Mouse (Mus musculus) adrenal gland, postnatal 10 days (tissue): ENCODE measurements around the gene Gyg. TPM values are rescaled to one million over a fixed set of nuclear protein-coding genes. Genes with fewer than 3 reads are reported as not detected.

Experiments used
- DNase-seq: peaks from one replicate; pipeline ENCODE4 v3.0.0; 2021; ENCODE audit warnings: mixed read lengths
- long read RNA-seq, 2 experiments: library from polyadenylated mRNA; stranded (forward); transcript quantifications; one replicate each; pipeline ENCODE4 v2.0.0; 2021
- total RNA-seq, 2 experiments: library from RNA; stranded (reverse); gene quantifications; 2 replicates each; pipeline ENCODE4 v1.2.3; 2021

The Gyg gene
- total RNA-seq, result 10 to 100 TPM; 75.3 to 99.1 TPM
- long read RNA-seq, experiment 1, transcript Gyg-201 (7 exons, 1,922 nt), result major isoform, 67 of 101 reads
- long read RNA-seq, experiment 1, partial matches to known transcripts, result 25 of 101 reads
- long read RNA-seq, experiment 1, other reads (novel, unspliced or antisense), result 8 of 101 reads
- long read RNA-seq, experiment 2, transcript Gyg-201 (7 exons, 1,922 nt), result major isoform, 55 of 95 reads
- long read RNA-seq, experiment 2, partial matches to known transcripts, result 35 of 95 reads
- long read RNA-seq, experiment 2, other reads (novel, unspliced or antisense), result 4 of 95 reads

GRCm38 (mm10) chr3:20154531-20155367 lies at the start of gene Gyg:
Gene Gyg, minus strand, starts transcription at chr3:20155317.
- peak; percentile 81 for DNase-seq

- DNase-seq, result peak; percentile 76
These were observed 43.8 kb upstream of the Gyg start for GRCm38 (mm10) chr3:20198869-20199268.

- peak; percentile 50 for DNase-seq
These were observed 42.8 kb upstream of the Gyg start for GRCm38 (mm10) chr3:20197878-20198277.

- DNase-seq, result no peak
These were observed 34.0 kb upstream of the Gyg start for GRCm38 (mm10) chr3:20188976-20189675.

DNA sequence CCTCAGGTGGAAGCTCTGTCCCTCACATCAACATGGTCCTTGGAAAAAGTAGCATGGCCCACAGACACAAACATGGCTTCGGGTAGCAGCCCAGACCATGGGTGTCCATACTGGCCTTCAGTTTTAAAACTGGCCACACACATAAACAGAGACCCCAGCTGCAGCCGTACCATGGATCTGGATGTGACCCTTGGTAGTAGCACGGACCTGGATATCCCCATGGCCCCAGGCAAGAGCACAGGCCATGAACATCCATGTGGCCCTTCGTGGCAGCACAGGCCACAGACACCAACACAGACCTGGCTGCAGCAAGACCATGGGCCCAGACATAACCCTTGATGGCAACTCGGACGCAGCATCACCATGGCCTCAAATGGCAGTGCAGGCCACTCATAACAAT lies 17.3 kb upstream of the Gyg start:
- no peak for DNase-seq

DNA sequence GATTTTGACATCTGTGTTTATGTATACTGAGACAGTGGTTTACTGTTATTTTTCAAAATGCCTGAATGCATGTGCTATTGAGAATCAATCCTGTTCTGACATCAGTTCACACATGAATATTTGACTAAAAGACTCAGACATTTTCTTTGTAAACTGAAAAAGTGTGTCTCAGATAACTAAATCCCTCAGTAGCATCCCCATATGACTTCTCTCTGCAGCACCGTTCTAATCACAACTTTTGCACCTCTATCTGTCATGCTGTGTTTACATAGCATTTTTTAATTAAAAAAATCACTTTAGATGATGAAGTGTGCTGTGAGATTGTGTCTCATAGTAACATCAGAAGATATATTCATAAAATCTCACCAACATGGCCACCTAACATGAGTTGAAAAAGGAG lies 12.4 kb upstream of the Gyg start:
- no peak for DNase-seq

DNA sequence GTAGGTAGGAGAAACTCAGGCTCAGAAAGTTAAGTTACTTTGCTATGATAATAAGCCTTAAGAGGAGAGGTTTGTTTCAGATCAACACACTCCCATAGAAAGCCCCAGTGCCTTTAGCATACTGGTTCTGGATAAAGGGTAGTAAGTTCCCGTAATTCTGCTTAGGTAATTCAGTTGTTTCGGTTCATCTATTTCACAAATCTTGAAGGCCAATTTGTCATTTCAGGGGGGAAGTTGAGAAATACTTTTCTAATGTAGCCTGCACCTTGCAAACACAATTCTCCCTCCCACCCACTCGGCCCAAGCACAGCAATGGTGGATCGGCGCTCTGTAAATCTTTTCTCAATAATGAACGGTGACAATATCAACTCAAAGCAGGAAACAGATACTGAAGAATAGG lies 359 bp upstream of the Gyg start:
- no peak for DNase-seq

GRCm38 (mm10) chr3:20151651-20152050 lies 3.5 kb downstream of the Gyg start:
- DNase-seq, result no peak

DNA sequence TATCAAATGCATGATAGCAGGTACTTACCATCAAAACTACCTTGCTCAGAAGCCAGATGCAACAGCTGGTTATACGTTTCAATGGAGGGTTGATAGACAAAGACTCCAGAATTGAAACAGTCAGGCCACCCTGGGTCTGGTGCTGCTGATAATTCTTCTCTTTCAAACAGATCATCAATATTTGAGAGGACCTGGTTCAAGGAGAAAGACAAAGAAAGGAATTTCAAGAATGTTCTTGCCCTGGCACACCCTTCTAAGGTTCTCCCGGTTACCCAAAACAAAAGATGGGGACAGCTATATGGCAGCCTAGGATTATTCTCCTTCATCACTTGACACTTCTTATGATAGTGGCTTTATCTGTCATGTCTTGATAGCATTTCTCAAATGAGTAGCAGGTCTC lies 4.6 kb downstream of the Gyg start:
- no peak for DNase-seq

GRCm38 (mm10) chr3:20147647-20148046 lies 7.5 kb downstream of the Gyg start:
- no peak for DNase-seq

- DNase-seq, result no peak
These were observed 8.2 kb downstream of the Gyg start for GRCm38 (mm10) chr3:20146884-20147395.

DNA sequence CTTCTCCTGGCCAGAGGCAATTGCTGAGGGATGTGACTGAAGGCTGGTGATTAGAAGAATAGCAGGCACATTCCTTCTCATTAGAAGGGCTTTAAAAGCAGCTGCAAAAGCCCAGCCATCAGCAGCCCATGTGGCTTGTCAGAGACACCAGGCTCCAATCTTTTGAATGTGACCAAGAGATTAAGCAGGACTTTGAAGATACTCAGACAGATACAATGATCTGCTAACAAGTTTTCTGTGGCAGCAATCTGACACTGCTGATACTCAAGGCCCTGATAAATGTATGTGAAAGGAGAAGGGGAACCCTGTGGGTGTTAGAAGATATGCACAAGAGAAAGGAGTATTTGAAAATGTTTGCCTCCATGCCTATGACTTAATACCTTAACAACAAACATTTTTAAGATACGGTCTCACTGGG lies 9.4 kb downstream of the Gyg start:
- no peak for DNase-seq

- no peak for DNase-seq
These were observed 10.7 kb downstream of the Gyg start for GRCm38 (mm10) chr3:20144401-20144800.

DNA sequence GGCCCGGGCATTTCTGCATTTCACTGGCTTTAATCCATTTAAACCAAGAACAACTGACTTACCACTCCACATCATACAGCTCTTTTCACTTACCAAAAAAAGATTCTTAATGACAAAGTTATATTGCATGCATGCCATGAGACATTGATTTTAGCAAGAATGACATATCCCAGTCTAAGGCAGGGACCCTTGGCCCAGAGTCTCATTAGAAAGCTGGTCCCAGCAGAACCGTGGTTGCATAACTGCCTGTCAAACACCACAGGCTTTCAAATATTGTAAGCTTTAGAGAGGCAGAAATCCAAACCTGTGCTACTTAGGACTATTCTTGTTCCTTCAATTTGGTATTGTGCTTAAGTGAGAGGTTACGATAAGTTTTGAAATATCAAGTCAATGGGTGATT lies 11.4 kb downstream of the Gyg start:
- no peak for DNase-seq

DNA sequence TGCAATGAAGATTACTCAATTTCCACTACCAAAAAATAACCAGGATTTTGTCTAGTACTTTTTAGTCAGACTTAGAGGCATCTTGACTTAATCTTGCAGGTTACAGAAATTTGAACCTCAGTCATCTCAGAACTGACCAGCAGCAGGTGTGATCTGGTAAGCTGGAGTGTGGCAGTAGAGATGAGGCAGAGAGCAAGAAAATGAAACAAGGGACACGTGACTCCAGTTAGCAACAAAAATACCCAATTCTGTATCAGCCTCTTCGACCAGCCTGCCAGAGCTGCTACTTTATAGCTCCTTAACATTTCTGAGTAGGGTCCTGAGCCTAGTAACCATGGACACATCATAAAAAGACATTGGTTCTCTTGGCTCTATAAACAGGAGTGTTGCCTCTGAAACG lies 12.5 kb downstream of the Gyg start:
- no peak for DNase-seq

- DNase-seq, result no peak
These were observed 13.0 kb downstream of the Gyg start for GRCm38 (mm10) chr3:20142101-20142500.

DNA sequence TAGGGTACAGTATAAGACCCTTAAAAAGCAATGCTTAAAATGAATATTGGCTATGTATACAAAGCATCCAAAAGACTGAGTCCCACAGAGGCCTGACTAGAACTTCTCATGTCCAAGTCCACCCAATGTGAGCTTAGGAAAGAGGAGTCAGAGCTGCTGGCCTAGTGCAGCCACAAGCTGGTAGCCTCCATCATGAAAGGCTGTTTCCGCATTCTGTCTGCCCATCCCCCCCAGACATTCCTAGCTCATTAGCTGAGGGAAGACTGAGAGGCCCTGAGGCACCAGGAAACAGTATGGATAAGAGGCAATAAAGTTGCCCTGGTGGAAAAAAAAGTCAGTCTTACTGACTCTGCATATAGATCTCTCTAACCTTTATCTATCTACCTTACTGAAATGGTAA lies 13.4 kb downstream of the Gyg start:
- DNase-seq, result no peak

DNA sequence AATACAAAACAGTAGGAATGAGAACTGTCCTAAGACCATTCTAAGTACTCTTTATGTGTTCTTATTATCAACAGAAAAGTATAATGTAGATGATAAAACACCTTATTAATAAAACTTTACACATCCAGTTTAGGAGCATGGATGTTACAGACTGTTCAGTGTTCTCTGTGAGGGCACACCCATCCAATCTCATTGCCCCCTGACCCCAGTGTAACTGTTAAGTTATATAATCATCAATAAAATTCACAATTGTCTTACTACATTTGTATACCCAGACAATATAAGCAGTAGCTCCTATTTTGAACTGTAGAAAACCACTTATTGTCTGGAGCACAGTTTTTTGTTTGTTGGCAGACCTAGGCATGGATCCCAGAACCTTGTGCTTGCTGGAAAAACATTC lies 13.9 kb downstream of the Gyg start:
- no peak for DNase-seq

DNA sequence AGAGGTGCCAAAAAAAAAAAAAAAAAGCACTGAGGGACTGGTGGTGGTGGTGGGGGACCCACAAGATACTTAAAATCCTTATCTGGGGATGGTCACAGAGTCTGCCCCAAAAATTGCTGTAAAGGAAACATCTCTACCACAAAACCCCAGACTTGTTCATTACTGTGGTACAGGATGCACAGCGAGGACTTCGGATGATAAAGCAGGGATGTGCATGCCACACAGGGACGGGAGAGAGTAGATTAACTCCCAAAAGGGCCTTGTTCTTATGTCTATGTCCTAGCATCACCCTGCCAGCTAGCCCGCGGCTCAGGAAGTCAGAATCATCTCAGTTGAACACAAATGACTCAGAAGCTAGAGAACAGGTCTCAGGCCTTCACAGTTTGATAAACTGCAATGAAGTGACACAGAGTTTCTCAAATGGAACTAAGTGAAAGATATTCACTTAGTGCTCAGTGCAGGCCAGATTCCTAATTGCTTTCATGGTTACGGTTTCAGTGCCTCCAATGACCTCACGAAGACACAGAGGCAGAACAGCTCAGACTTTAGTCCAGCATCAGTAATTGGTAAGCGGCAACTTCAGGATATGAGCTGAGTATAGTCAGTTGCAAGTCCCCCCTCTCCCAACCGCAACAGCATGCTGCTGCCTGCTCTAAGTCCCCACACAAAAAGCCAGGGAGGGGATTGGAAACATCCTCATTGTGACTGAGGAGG lies 18.1 kb downstream of the Gyg start:
- no peak for DNase-seq

- no peak for DNase-seq
These were observed 20.6 kb downstream of the Gyg start for GRCm38 (mm10) chr3:20134545-20134944.

- DNase-seq, result no peak
These were observed 21.4 kb downstream of the Gyg start for GRCm38 (mm10) chr3:20133745-20134144.

- DNase-seq, result no peak
These were observed 22.4 kb downstream of the Gyg start for GRCm38 (mm10) chr3:20132731-20133130.
